Mouse (Mus musculus) lung, postnatal 0 days (tissue): ENCODE results near the gene Vps9d1. TPM values are rescaled to one million over a fixed set of nuclear protein-coding genes. Genes with fewer than 3 reads are reported as not detected.

ENCODE experiments used
- ATAC-seq: fragments of 200-750 bp; cut with Nextera tagmentation; 2 replicates; pipeline ENCODE4 v1.8.0; 2017; ENCODE audit warnings: moderate library complexity
- DNase-seq: peaks from one replicate; pipeline ENCODE4 v3.0.0-alpha.2; 2016; ENCODE audit warnings: low spot score
- H3K27ac ChIP-seq: fragments of 300-500 bp; sonication (generic); 2 replicates; pipeline ENCODE4 v1.5.1; 2014; ENCODE audit warnings: antibody characterized with exemption, mild to moderate bottlenecking, low read length, mixed read lengths
- H3K27me3 ChIP-seq: fragments of 300-500 bp; sonication (generic); replicated peaks from 2 replicates; pipeline ENCODE4 v1.6.1; 2014; ENCODE audit warnings: low read length, mixed read lengths; ENCODE audit not compliant: insufficient read depth
- H3K36me3 ChIP-seq: fragments of 300-500 bp; sonication (generic); 2 replicates; pipeline ENCODE4 v1.6.1; 2014; ENCODE audit warnings: low read length, mixed read lengths; ENCODE audit not compliant: insufficient read depth
- H3K4me1 ChIP-seq: fragments of 300-500 bp; sonication (generic); 2 replicates; pipeline ENCODE4 v1.6.1; 2014; ENCODE audit warnings: antibody characterized with exemption, low read depth, low read length, mixed read lengths; ENCODE audit not compliant: insufficient read depth
- H3K4me2 ChIP-seq: fragments of 300-500 bp; sonication (generic); replicated peaks from 2 replicates; pipeline ENCODE4 v1.6.1; 2014; ENCODE audit warnings: low read depth, mild to moderate bottlenecking, low read length, moderate library complexity, mixed read lengths
- H3K4me3 ChIP-seq: fragments of 300-500 bp; sonication (generic); 2 replicates; pipeline ENCODE4 v1.5.1; 2014; ENCODE audit warnings: low read depth, low read length
- H3K9ac ChIP-seq: fragments of 300-500 bp; sonication (generic); replicated peaks from 2 replicates; pipeline ENCODE4 v1.6.1; 2014; ENCODE audit warnings: low read depth, mild to moderate bottlenecking
- H3K9me3 ChIP-seq: fragments of 300-500 bp; sonication (generic); 2 replicates; pipeline ENCODE4 v1.6.1; 2016; ENCODE audit warnings: low read length, mixed read lengths
- CTCF ChIP-seq: IDR thresholded peaks from 2 replicates; pipeline ENCODE4 v1.5.1; 2016; ENCODE audit warnings: antibody characterized with exemption, mild to moderate bottlenecking
- EP300 ChIP-seq: IDR thresholded peaks from 2 replicates; pipeline ENCODE4 v1.6.1; 2016; ENCODE audit warnings: antibody characterized with exemption, mild to moderate bottlenecking, control low read depth
- WGBS: fragments of 180-500 bp; shearing (Covaris S2); extraction: QIAGEN DNeasy Blood & Tissue Kit; methylation state at CpG from one replicate; pipeline ENCODE4 v1.1.7; 2014; 5-methylcytosine and 5-hydroxymethylcytosine counted together
- polyA plus RNA-seq: library from polyadenylated mRNA; unstranded; fragments of >200 nt; fragmentation: Nextera tagmentation; extraction: Ambion mirVana; gene quantifications from 2 replicates; pipeline ENCODE4 v1.2.1, GENCODE M21; 2015

The Vps9d1 gene
- polyA plus RNA-seq, result 14.0 and 14.3 TPM in 2 replicates

DNA sequence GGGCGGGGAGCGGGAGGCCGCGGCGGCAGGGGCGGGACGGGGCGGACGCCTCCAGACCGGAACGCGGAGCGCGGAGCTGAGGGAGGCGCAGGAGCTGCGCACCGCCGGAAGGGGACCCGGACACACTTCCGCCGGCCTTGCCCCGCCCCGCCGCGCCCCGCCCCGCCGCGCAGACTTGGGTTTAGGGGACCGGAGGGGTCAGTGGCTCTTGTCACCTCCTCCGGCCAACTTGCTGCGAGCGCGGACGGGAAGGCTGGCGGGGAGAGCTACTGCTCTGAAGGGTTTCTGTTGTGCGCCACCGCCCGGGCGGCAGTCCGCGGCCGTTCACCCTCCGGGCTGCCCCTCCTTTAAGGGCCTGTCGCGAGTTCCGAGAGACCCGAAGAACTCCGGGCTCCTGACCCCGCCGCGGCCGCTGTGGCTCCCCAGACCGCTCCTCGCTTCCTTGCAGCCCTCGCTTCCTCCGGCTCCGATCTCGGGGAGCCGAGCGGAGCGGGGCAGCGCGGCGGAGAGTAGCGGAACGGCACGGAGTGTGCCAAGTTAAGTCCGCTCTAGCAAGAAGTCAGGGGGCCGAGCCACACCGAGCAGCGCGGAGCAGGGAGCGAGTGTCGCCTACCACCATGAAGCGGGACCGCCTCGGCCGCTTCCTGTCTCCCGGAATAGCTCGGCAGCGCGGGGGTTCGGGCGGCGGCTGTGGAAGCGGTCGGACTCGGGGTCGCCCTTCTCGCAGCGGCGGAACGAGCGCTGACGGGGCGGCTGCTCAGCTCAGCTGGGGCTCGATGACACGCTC is at the start of gene Vps9d1, which contains the start of gene Zfp276:
TSS of gene Vps9d1 (minus strand) at position 250 of the 787 bp plus-strand sequence.
TSS of gene Zfp276 (plus strand) at position 97 of the 787 bp plus-strand sequence.
- Histone ChIP-seq H3K4me3 (peak within 1 kb of the TSS; percentile 94), H3K9ac (peak within 1 kb of the TSS; percentile 98), H3K36me3 (peaks cover 24% of the 10 kb centered on the region; the same call in 1 of the 2 replicates), H3K27me3 (no peaks in the 10 kb centered on the region), H3K9me3 (no peaks in the 10 kb centered on the region), H3K4me2 (peak within 1 kb of the TSS; percentile 84), H3K4me1 (peaks cover 10% of the 10 kb centered on the region), H3K27ac (peak within 1 kb of the TSS; percentile 91)
- TF ChIP-seq EP300 (no peak), CTCF (no peak)
- ATAC-seq, result peak; percentile 98
- DNase-seq, result peak; percentile 91
- WGBS, result under 1% methylated on average over 88 of the region's 99 CpGs

DNA sequence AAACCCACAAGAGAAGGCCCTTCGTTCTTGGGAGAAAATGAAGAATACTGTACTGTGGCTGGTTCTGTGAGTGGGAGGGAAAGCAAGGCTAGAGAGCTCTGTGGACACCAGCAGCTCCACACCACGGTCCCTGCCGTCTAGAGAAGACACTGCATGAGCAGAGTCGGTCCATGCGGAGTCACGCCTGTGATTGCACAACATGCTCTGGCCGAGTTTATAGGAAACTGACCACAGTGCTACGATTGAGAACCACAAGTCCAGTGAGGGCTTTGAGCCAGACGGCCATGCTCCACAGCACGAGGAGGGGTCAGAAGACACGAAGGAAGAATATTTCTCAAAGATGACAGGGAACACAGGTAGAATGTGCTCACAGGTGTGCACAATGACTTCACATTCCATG is 44.2 kb upstream of the Vps9d1 start:
- Histone ChIP-seq H3K27ac (no peak overlapping the region), H3K27me3 (no peaks in the 10 kb centered on the region), H3K9me3 (no peaks in the 10 kb centered on the region), H3K4me3 (no peak overlapping the region), H3K4me2 (no peak overlapping the region), H3K9ac (no peak overlapping the region), H3K4me1 (no peaks in the 10 kb centered on the region), H3K36me3 (no peaks in the 10 kb centered on the region)
- ATAC-seq, result no peak
- TF ChIP-seq EP300, result no peak
- TF ChIP-seq CTCF, result no peak
- 80% methylated on average over 11 of the region's 11 CpGs for WGBS
- peak; percentile 9 for DNase-seq

DNA sequence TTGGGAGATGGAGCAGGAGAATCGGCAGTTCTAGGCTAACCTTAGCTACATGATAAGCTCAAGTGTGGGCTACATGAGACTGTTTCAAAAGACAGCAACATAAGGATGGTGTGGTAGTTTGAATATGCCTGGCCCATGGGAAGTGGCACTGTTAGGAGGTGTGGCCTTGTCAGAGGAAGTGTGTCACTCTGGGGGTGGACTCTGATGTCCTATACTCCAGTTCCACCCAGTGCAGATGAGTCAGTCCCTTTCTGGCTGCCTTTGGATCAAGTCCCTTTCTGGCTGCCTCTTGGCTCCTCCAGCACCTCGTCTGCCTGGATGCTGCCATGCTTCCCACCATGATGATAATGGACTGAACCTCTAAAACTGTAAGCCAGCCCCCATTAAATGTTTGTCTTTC is 38.6 kb upstream of the Vps9d1 start:
- H3K27me3 ChIP-seq, result no peaks in the 10 kb centered on the region
- H3K4me2 ChIP-seq, result no peak overlapping the region
- no peaks in the 10 kb centered on the region for H3K36me3 ChIP-seq
- H3K9ac ChIP-seq, result no peak overlapping the region
- DNase-seq (no peak), ATAC-seq (no peak)
- H3K4me3 ChIP-seq, result no peak overlapping the region
- no peaks in the 10 kb centered on the region for H3K9me3 ChIP-seq
- no peak for TF ChIP-seq CTCF
- H3K4me1 ChIP-seq, result no peaks in the 10 kb centered on the region
- WGBS, result 79% methylated on average over 2 of the region's 2 CpGs
- no peak overlapping the region for H3K27ac ChIP-seq

DNA sequence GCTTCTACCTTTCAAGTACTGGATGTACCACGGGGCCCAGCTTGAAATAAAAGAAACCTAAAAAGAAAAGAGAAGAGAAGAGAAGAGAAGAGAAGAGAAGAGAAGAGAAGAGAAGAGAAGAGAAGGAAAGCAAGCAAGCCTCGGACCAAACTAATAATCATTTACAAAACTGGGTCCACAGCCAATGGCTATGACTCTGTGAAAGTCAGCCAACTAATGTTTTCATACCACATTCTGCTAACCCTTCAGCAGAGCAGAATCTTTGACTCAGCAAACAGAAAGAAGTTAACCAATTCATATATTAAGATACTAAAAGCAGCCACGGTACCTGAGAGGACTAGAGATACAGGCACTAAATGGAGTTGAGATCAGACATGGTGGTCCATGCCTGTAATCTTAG is 38.1 kb upstream of the Vps9d1 start:
- DNase-seq, result no peak
- Histone ChIP-seq H3K27me3 (no peaks in the 10 kb centered on the region), H3K4me2 (no peak overlapping the region), H3K36me3 (no peaks in the 10 kb centered on the region), H3K27ac (no peak overlapping the region), H3K4me3 (no peak overlapping the region), H3K4me1 (no peaks in the 10 kb centered on the region), H3K9me3 (no peaks in the 10 kb centered on the region), H3K9ac (no peak overlapping the region)
- WGBS, result 86% methylated on average over 3 of the region's 3 CpGs
- no peak for TF ChIP-seq EP300
- no peak for TF ChIP-seq CTCF
- no peak for ATAC-seq

DNA sequence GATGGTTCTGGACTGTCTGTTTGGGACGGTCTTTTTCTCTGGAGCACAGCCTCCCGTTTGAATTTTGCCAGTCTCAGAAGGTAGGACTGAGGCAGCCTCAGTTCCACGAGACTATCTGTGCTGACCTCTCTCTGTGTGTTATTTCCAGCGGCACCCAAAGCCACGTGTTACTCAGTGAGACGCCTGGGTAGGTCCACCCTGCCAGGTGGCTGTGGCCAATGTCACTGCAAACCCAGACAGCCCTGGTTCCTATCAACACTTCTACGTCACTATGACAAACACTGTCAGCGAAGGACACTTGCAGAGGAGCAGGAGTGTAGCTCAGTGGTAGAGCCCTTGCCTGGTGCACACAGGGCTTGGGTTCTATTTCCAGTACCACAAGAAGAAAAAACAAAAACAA is 37.6 kb upstream of the Vps9d1 start:
- Histone ChIP-seq H3K4me1 (no peaks in the 10 kb centered on the region), H3K9ac (no peak overlapping the region), H3K27ac (no peak overlapping the region), H3K36me3 (no peaks in the 10 kb centered on the region), H3K9me3 (no peaks in the 10 kb centered on the region), H3K4me3 (no peak overlapping the region), H3K4me2 (no peak overlapping the region), H3K27me3 (no peaks in the 10 kb centered on the region)
- 82% methylated on average over 8 of the region's 8 CpGs for WGBS
- TF ChIP-seq EP300, result no peak
- TF ChIP-seq CTCF, result no peak
- no peak for ATAC-seq
- DNase-seq, result no peak

DNA sequence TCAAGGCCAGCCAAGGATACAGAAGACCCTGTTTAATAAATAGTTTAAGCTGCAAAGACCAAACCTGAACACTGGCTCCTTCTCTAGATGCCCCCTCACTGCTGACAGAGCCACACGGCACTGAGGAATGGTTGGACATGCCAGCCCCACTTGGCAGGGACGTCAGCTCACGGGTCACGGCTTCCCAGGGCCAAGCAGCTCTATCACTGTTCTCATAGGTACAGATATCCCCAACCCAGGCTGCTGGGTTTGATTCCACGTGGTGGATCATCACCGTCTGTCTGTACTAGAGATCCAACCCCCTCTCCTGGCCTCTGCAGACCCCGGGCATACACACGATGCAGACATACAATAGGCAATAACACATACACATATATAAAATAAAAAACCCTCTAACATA is 36.5 kb upstream of the Vps9d1 start:
- Histone ChIP-seq H3K36me3 (no peaks in the 10 kb centered on the region), H3K27me3 (no peaks in the 10 kb centered on the region), H3K9ac (no peak overlapping the region), H3K4me2 (no peak overlapping the region), H3K4me1 (no peaks in the 10 kb centered on the region), H3K4me3 (no peak overlapping the region), H3K9me3 (no peaks in the 10 kb centered on the region), H3K27ac (no peak overlapping the region)
- 90% methylated on average over 8 of the region's 8 CpGs for WGBS
- ATAC-seq, result no peak
- TF ChIP-seq EP300 (no peak), CTCF (no peak)
- no peak for DNase-seq
